In the genomic region with DNA sequence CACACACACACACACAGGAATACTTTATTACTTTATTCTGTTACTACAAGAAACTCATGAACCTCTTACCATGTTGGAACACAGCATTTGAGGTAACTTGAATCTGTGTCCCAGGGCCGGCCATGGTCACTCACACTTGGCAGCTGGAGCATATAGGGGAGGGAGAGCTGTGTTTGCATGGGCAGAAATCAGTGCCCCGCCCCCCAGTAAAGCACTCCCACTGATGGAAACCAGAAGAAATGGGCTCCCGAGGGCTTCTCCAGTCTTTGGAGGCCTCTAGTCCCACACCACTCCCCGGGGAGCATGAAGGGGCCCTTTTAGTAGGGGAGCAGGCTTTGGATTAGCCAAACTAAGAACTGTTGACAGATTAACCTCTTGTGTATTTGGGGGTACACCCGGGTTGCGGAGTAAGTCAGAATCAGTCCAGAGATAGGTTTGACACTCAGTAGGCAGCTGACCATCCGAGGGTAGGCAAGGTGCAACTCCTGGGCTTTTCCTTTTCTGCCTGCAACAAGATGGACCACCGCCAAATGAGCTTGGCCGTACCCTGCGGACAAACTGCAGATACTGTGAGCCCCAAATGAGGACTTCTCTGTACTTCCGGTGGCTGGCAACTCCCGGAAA, we compare ENCODE assay signal across 8 mouse cellular contexts.
DNase-seq lines count a peak whose midpoint lies in the region; ATAC-seq and TF ChIP-seq lines count a peak whose summit lies in the region.

No protein-coding gene starts in this region.

- H3K4me1 ChIP-seq in cerebellum, adult 2 months (ENCODE audit: control insufficient read depth, insufficient read depth, low read length), result no peaks in the 10 kb centered on the region
- H3K4me1 ChIP-seq in testis, adult 2 months (ENCODE audit: control insufficient read depth, insufficient read depth, low read length), result peaks cover 11% of the 10 kb centered on the region
- H3K4me1 ChIP-seq in limb, embryonic 12.5 days (replicated peaks), result peaks cover 21% of the 10 kb centered on the region
- peaks cover 9% of the 10 kb centered on the region for H3K4me1 ChIP-seq in stomach, postnatal 0 days (replicated peaks; ENCODE audit: control insufficient read depth, insufficient read depth)

- H3K4me2 ChIP-seq in limb, embryonic 12.5 days, result peak overlapping the region; percentile 80
- peak overlapping the region; percentile 58 for H3K4me2 ChIP-seq in stomach, postnatal 0 days (replicated peaks; ENCODE audit: low read depth)

- no peaks in the 10 kb centered on the region for H3K9me3 ChIP-seq in limb, embryonic 12.5 days
- no peaks in the 10 kb centered on the region for H3K9me3 ChIP-seq in stomach, postnatal 0 days (ENCODE audit: control insufficient read depth, low read length)

- H3K9ac ChIP-seq in limb, embryonic 12.5 days (replicated peaks), result peak overlapping the region; percentile 46; the same call in 1 of the 2 replicates
- H3K9ac ChIP-seq in stomach, postnatal 0 days (ENCODE audit: low read length), result no peak overlapping the region

- no peaks in the 10 kb centered on the region; the same call in 1 of the 2 replicates for H3K36me3 ChIP-seq in testis, adult 2 months (ENCODE audit: control insufficient read depth, insufficient read depth, low read length)
- H3K36me3 ChIP-seq in limb, embryonic 12.5 days, result peaks cover 15% of the 10 kb centered on the region; the same call in 1 of the 2 replicates
- no peaks in the 10 kb centered on the region; the same call in 1 of the 2 replicates for H3K36me3 ChIP-seq in stomach, postnatal 0 days (ENCODE audit: control insufficient read depth, insufficient read depth, low read length)

- no peak for TF ChIP-seq CTCF in cerebellum, adult 2 months (IDR thresholded peaks at IDR 0.05; ENCODE audit: borderline replicate concordance, insufficient read depth, low read depth, low read length)
- no peak for TF ChIP-seq CTCF in testis, adult 2 months (IDR thresholded peaks at IDR 0.05; ENCODE audit: control insufficient read depth, insufficient read depth, insufficient replicate concordance, low read depth, low read length)
- no peak for TF ChIP-seq CTCF in stomach, postnatal 0 days (IDR thresholded peaks at IDR 0.05; ENCODE audit: low read depth)

- DNase-seq in cerebellum, adult 2 months, result peak in 1 of 2 experiments; percentile 29
- no peak for DNase-seq in cerebellum, adult 9-10 months
- DNase-seq in testis, postnatal 14 days (ENCODE audit: low spot score), result no peak
- DNase-seq in stomach, postnatal 0 days (ENCODE audit: low spot score), result no peak
- no peak for DNase-seq in layer of hippocampus, adult 18-20 months (ENCODE audit: low spot score in 2 of 2)
- no peak for DNase-seq in frontal cortex, postnatal 14 days (ENCODE audit: low spot score in 2 of 2)

- no peaks in the 10 kb centered on the region for H3K27me3 ChIP-seq in cerebellum, adult 2 months (ENCODE audit: control insufficient read depth, insufficient read depth, low read length)
- no peaks in the 10 kb centered on the region for H3K27me3 ChIP-seq in testis, adult 2 months (ENCODE audit: control insufficient read depth, insufficient read depth, low read length)
- 0 out of 2 replicates have a peak, but pooled peaks cover 4% of the 10 kb centered on the region for H3K27me3 ChIP-seq in limb, embryonic 12.5 days
- H3K27me3 ChIP-seq in stomach, postnatal 0 days (ENCODE audit: control insufficient read depth, insufficient read depth, low read length), result no peaks in the 10 kb centered on the region

- H3K4me3 ChIP-seq in cerebellum, adult 2 months (replicated peaks; ENCODE audit: insufficient read depth, low read depth, low read length), result peak overlapping the region; percentile 7
- peak overlapping the region; percentile 26 for H3K4me3 ChIP-seq in testis, adult 2 months (ENCODE audit: control insufficient read depth, low read depth, low read length)
- peak overlapping the region; percentile 29 for H3K4me3 ChIP-seq in limb, embryonic 12.5 days (replicated peaks)
- no peak overlapping the region; the same call in 1 of the 2 replicates for H3K4me3 ChIP-seq in stomach, postnatal 0 days (ENCODE audit: low read depth, low read length)

- TF ChIP-seq POLR2A in cerebellum, adult 2 months (IDR thresholded peaks at IDR 0.05; ENCODE audit: borderline replicate concordance, insufficient read depth, low read length), result no peak
- TF ChIP-seq POLR2A in testis, adult 2 months (IDR thresholded peaks at IDR 0.05; ENCODE audit: control insufficient read depth, low read depth, low read length), result no peak

- 0 out of 2 replicates have a peak overlapping the region, but pooled peaks have one; percentile 5 for H3K27ac ChIP-seq in cerebellum, adult 2 months (ENCODE audit: insufficient read depth, low read length)
- H3K27ac ChIP-seq in testis, adult 2 months (ENCODE audit: control insufficient read depth, insufficient read depth, low read depth, low read length), result no peak overlapping the region
- H3K27ac ChIP-seq in limb, embryonic 12.5 days, result peak overlapping the region; percentile 81
- peak overlapping the region; percentile 50; the same call in 1 of the 2 replicates for H3K27ac ChIP-seq in stomach, postnatal 0 days (replicated peaks)

- TF ChIP-seq EP300 in stomach, postnatal 0 days (optimal IDR thresholded peaks at IDR 0.05), result no peak

- no peak for ATAC-seq in limb, embryonic 12.5 days (ENCODE audit: insufficient number of reproducible peaks, insufficient read depth, low FRiP score, low TSS enrichment, low read depth)
- ATAC-seq in stomach, postnatal 0 days (ENCODE audit: low FRiP score, low TSS enrichment), result peak; percentile 35; the same call in 1 of the 2 replicates

- WGBS in cerebellum, adult 2 months, result 30% methylated on average over 12 of the region's 12 CpGs
- WGBS in limb, embryonic 12.5 days, result 17% methylated on average over 12 of the region's 12 CpGs
- WGBS in stomach, postnatal 0 days, result 29% methylated on average over 12 of the region's 12 CpGs
